Mouse (Mus musculus) ES-Bruce4 (cell line): ENCODE measurements around the gene Olfr965. TPM values are rescaled to one million over a fixed set of nuclear protein-coding genes. Genes with fewer than 3 reads are reported as not detected.
A peak's percentile ranks its signal among the peaks of the same experiment; 100 is the strongest.

ENCODE experiments used
- H3K27ac ChIP-seq: 2 replicates; pipeline ENCODE4 v1.5.1; 2012; ENCODE audit warnings: low read length, inconsistent platforms; ENCODE audit not compliant: insufficient read depth
- H3K27me3 ChIP-seq: 2 replicates; pipeline ENCODE4 v1.6.1; 2012; ENCODE audit warnings: mild to moderate bottlenecking, low read length, inconsistent platforms; ENCODE audit not compliant: control insufficient read depth, poor library complexity, insufficient read depth, severe bottlenecking
- H3K36me3 ChIP-seq: 2 replicates; pipeline ENCODE4 v1.6.1; 2012; ENCODE audit warnings: inconsistent platforms, mild to moderate bottlenecking, low read length, moderate library complexity; ENCODE audit not compliant: control insufficient read depth, poor library complexity, insufficient read depth, severe bottlenecking
- H3K4me1 ChIP-seq: one replicate; pipeline ENCODE4 v1.8.1; 2011; ENCODE audit warnings: low read length; ENCODE audit not compliant: control insufficient read depth, insufficient read depth
- H3K4me3 ChIP-seq: 2 replicates; pipeline ENCODE4 v1.5.1; 2011; ENCODE audit warnings: low read depth, mild to moderate bottlenecking, low read length
- H3K9ac ChIP-seq: 2 replicates; pipeline ENCODE4 v1.6.1; 2012; ENCODE audit warnings: low read depth, mild to moderate bottlenecking, inconsistent platforms; ENCODE audit not compliant: poor library complexity, severe bottlenecking
- H3K9me3 ChIP-seq: replicated peaks from 2 replicates; pipeline ENCODE4 v1.6.1; 2012; ENCODE audit warnings: mild to moderate bottlenecking, low read length, inconsistent platforms; ENCODE audit not compliant: control insufficient read depth, poor library complexity, insufficient read depth, severe bottlenecking
- CTCF ChIP-seq: IDR thresholded peaks from one replicate; pipeline ENCODE4 v1.8.1; 2011; ENCODE audit warnings: low read depth, low read length
- EP300 ChIP-seq: IDR thresholded peaks from 2 replicates; pipeline ENCODE4 v1.6.1; 2011; ENCODE audit warnings: low read depth, low read length; ENCODE audit not compliant: insufficient read depth
- POLR2A ChIP-seq: IDR thresholded peaks from one replicate; pipeline ENCODE4 v1.8.1; 2011; ENCODE audit warnings: low read length; ENCODE audit not compliant: insufficient read depth
- polyA plus RNA-seq: library from polyadenylated mRNA; stranded (reverse); fragments of >200 nt; gene quantifications from 2 replicates; pipeline ENCODE4 v1.2.4, GENCODE M21; 2011; ENCODE audit warnings: low read depth; ENCODE audit not compliant: missing spikeins, insufficient read depth, insufficient read length

Olfr965 gene
- polyA plus RNA-seq, 1 experiment = not detected

- Histone ChIP-seq H3K9ac (no peak within 1 kb of the TSS), H3K27me3 (no peaks in the 10 kb centered on the region), H3K27ac (no peak within 1 kb of the TSS), H3K4me3 (no peak within 1 kb of the TSS), H3K36me3 (no peaks in the 10 kb centered on the region), H3K4me1 (no peaks in the 10 kb centered on the region), H3K9me3 (no peaks in the 10 kb centered on the region)
- no peak for TF ChIP-seq CTCF
- no peak for TF ChIP-seq EP300
- no peak for TF ChIP-seq POLR2A
Measured at GRCm38 (mm10) chr9:39707017-39707416, 4.1 kb upstream of the Olfr965 start, which contains the start of gene Olfr149. Olfr149 (minus strand) TSS chr9:39707117.

- Histone ChIP-seq H3K27ac (no peak overlapping the region), H3K4me1 (no peaks in the 10 kb centered on the region), H3K27me3 (no peaks in the 10 kb centered on the region), H3K4me3 (no peak overlapping the region), H3K9me3 (no peaks in the 10 kb centered on the region), H3K9ac (no peak overlapping the region), H3K36me3 (no peaks in the 10 kb centered on the region)
- TF ChIP-seq CTCF (no peak), POLR2A (no peak)
Measured at GRCm38 (mm10) chr9:39708958-39709357, 2.2 kb upstream of the Olfr965 start.

- H3K27ac ChIP-seq = no peak within 1 kb of the TSS
- H3K27me3 ChIP-seq = no peaks in the 10 kb centered on the region; the same call in 1 of the 2 replicates
- H3K36me3 ChIP-seq = no peaks in the 10 kb centered on the region
- H3K4me3 ChIP-seq = no peak within 1 kb of the TSS
- TF ChIP-seq POLR2A (no peak), CTCF (no peak), EP300 (no peak)
- H3K9ac ChIP-seq = no peak within 1 kb of the TSS
- H3K4me1 ChIP-seq = no peaks in the 10 kb centered on the region
- no peaks in the 10 kb centered on the region for H3K9me3 ChIP-seq
Measured at GRCm38 (mm10) chr9:39730678-39731077, 19.5 kb downstream of the Olfr965 start, which contains the start of gene Olfr150. Olfr150 (plus strand) TSS chr9:39730978.

DNA sequence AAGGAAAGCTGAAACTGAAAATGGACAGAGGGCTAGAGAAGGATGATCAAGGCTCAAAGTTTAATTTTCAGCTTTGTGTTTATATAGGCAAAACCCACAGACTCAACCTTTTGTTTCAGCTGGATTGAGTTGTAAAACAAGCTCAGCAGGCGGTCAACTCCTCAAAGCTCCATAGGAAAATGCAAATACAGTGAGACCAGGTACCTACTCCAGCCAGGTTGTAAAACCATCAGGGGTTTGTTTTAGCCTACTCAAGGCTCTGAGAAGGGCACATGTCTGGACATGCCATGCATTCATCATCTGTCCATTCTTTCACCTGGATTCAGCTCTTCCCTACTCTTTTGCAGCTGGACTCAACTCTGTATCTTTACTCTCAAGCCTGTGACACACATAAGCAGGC lies 29.6 kb downstream of the Olfr965 start:
- Histone ChIP-seq H3K27me3 (peaks cover 2% of the 10 kb centered on the region; the same call in 1 of the 2 replicates), H3K27ac (peak overlapping the region; percentile 90), H3K9me3 (0 out of 2 replicates have a peak, but pooled peaks cover 6% of the 10 kb centered on the region), H3K4me1 (peaks cover 2% of the 10 kb centered on the region), H3K9ac (no peak overlapping the region), H3K4me3 (no peak overlapping the region), H3K36me3 (no peaks in the 10 kb centered on the region)
- TF ChIP-seq EP300 (no peak), POLR2A (no peak), CTCF (no peak)

DNA sequence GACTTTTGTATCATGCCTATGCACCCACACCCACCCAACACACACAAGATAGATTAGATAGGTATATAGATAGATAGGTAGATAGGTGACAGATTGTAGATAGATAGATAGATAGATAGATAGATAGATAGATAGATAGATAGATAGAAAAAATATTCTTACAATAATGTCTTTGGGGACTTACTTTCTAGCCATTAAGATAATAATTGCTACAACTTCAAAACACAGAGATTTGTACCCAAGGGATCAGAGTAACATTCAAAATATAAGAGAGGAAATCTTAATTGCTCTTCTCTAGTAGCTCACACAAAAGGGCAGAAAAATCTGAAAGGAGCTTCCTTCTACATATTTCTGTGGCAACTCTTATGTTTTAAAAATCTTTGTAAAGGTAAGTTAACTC lies 34.8 kb downstream of the Olfr965 start, which contains the start of gene Olfr967:
TSS of gene Olfr967 (plus strand) at position 301 of the 400 bp plus-strand sequence.
- TF ChIP-seq CTCF (no peak), EP300 (no peak), POLR2A (no peak)
- H3K36me3 ChIP-seq = no peaks in the 10 kb centered on the region

DNA sequence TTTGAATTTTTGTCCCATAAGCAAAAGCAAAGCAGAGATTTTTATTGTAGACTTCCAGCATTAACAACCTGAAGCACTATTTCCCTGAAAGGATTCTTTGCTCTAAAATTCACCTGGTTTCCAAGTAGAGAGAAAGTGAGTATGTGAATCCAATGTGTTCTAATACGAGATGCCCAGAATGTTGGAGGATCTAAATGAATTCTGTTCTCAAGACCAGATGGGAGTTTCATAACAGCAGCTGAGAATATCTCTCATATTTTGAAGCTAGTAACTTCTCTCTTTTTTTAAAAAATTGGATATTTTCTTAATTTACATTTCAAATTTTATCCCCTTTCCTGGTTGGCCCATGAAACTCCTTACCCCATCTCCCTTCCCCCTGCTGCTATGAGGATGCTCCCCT lies 35.3 kb downstream of the Olfr965 start:
- no peak overlapping the region for H3K27ac ChIP-seq
- H3K36me3 ChIP-seq = no peaks in the 10 kb centered on the region
- 0 out of 2 replicates have a peak, but pooled peaks cover 6% of the 10 kb centered on the region for H3K9me3 ChIP-seq
- H3K4me3 ChIP-seq = no peak overlapping the region
- no peaks in the 10 kb centered on the region for H3K4me1 ChIP-seq
- H3K27me3 ChIP-seq = no peaks in the 10 kb centered on the region
- no peak for TF ChIP-seq POLR2A
- TF ChIP-seq EP300 = no peak
- no peak for TF ChIP-seq CTCF
- H3K9ac ChIP-seq = no peak overlapping the region

More for the DNA sequence above, 34.8 kb downstream of the Olfr965 start, which contains the start of gene Olfr967:
- no peak within 1 kb of the TSS for H3K4me3 ChIP-seq
- H3K27ac ChIP-seq = no peak within 1 kb of the TSS
- no peak within 1 kb of the TSS for H3K9ac ChIP-seq
- H3K9me3 ChIP-seq = 0 out of 2 replicates have a peak, but pooled peaks cover 6% of the 10 kb centered on the region
- no peaks in the 10 kb centered on the region for H3K27me3 ChIP-seq
- no peaks in the 10 kb centered on the region for H3K4me1 ChIP-seq

Other genes with a start within 250 kb of the Olfr965 start
- not detected in 2 replicates for gene Olfr955, start 239.4 kb upstream of the Olfr965 start, polyA plus RNA-seq
- not detected in 2 replicates for gene Olfr44, start 217.4 kb upstream of the Olfr965 start, polyA plus RNA-seq
- gene Olfr957, start 195.5 kb upstream of the Olfr965 start, polyA plus RNA-seq = not detected in 2 replicates
- not detected in 2 replicates for gene Olfr958, start 157.3 kb upstream of the Olfr965 start, polyA plus RNA-seq
- not detected in 2 replicates for gene Olfr959, start 135.8 kb upstream of the Olfr965 start, polyA plus RNA-seq
- 1.5 and 2.0 TPM in 2 replicates for gene AW551984, start 107.0 kb upstream of the Olfr965 start, polyA plus RNA-seq
- not detected in 2 replicates for gene Olfr148, start 100.7 kb upstream of the Olfr965 start, polyA plus RNA-seq
- not detected in 2 replicates for gene Olfr960, start 90.0 kb upstream of the Olfr965 start, polyA plus RNA-seq
- gene Olfr961, start 66.3 kb upstream of the Olfr965 start, polyA plus RNA-seq = not detected in 2 replicates
- gene Olfr963, start 44.1 kb upstream of the Olfr965 start, polyA plus RNA-seq = not detected in 2 replicates
- not detected in 2 replicates for gene Olfr149, start 4.2 kb upstream of the Olfr965 start, polyA plus RNA-seq
- gene Olfr150, start 19.6 kb downstream of the Olfr965 start, polyA plus RNA-seq = not detected in 2 replicates
- not detected in 2 replicates for gene Olfr967, start 34.9 kb downstream of the Olfr965 start, polyA plus RNA-seq
- gene Olfr968, start 71.9 kb downstream of the Olfr965 start, polyA plus RNA-seq = not detected in 2 replicates
- not detected in 2 replicates for gene Olfr969, start 79.6 kb downstream of the Olfr965 start, polyA plus RNA-seq
- gene Olfr970, start 97.5 kb downstream of the Olfr965 start, polyA plus RNA-seq = not detected in 2 replicates
- gene Olfr971, start 125.5 kb downstream of the Olfr965 start, polyA plus RNA-seq = not detected in 2 replicates
- gene Olfr972, start 155.1 kb downstream of the Olfr965 start, polyA plus RNA-seq = not detected in 2 replicates
- gene Olfr229, start 196.0 kb downstream of the Olfr965 start, polyA plus RNA-seq = not detected in 2 replicates
- not detected in 2 replicates for gene Olfr974, start 226.1 kb downstream of the Olfr965 start, polyA plus RNA-seq
- gene Olfr975, start 240.7 kb downstream of the Olfr965 start, polyA plus RNA-seq = 0.36 TPM in 1 of 2 replicates, not detected in the other
- 0.19 TPM in 1 of 2 replicates, not detected in the other for gene Olfr976, start 249.8 kb downstream of the Olfr965 start, polyA plus RNA-seq